16 mouse cellular contexts compared by ENCODE assay signal in the genomic region with DNA sequence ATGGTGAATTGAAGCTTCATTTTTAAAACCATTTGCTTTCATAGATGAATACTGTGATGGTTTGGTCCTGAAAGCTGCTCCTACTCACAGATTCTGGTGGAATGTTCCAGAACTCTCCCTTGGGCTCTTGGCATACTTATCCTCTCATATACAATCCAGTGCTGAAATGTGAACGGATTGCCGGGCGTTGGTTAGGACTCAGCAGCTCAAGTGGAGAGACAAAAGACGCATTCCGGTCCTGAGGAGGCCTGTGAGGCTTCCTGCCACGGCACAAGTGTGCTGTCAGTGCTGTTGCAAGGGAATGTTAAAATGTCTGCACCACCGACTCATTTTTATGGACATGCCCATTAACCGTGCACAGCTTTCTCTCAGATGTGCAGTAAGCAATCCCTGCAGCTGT.
DNase-seq lines count a peak whose midpoint lies in the region; ATAC-seq and TF ChIP-seq lines count a peak whose summit lies in the region.
"Had no signal": no experiment of that assay in that cellular context is flagged by ENCODE, and none has a peak within 500 bp of the region (broad histone marks: within the 10 kb centered on the region; RNA-seq: fewer than 3 reads in every experiment).

No protein-coding gene starts in this region.

- H3K9me3 ChIP-seq in heart, embryonic 11.5 days (replicated peaks; ENCODE audit: control insufficient read depth, low read length) = no peaks in the 10 kb centered on the region
- H3K9me3 ChIP-seq in stomach, embryonic 16.5 days (replicated peaks; ENCODE audit: control insufficient read depth, low read length) = no peaks in the 10 kb centered on the region
- no peaks in the 10 kb centered on the region for H3K9me3 ChIP-seq in stomach, postnatal 0 days (ENCODE audit: control insufficient read depth, low read length)
- H3K9me3 ChIP-seq in limb, embryonic 10.5 days (replicated peaks) = no peaks in the 10 kb centered on the region
- H3K9me3 ChIP-seq: G1E had no signal

- H3K4me3 ChIP-seq in heart, embryonic 11.5 days (ENCODE audit: low read depth, low read length) = no peak overlapping the region
- H3K4me3 ChIP-seq in stomach, embryonic 16.5 days (replicated peaks; ENCODE audit: low read length) = no peak overlapping the region
- H3K4me3 ChIP-seq in stomach, postnatal 0 days (ENCODE audit: low read depth, low read length) = no peak overlapping the region
- no peak overlapping the region for H3K4me3 ChIP-seq in limb, embryonic 10.5 days

- H3K9ac ChIP-seq in heart, embryonic 11.5 days (ENCODE audit: low read depth, low read length) = no peak overlapping the region
- no peak overlapping the region; the same call in 1 of the 2 replicates for H3K9ac ChIP-seq in stomach, embryonic 16.5 days (ENCODE audit: low read length)
- H3K9ac ChIP-seq in stomach, postnatal 0 days (ENCODE audit: low read length) = no peak overlapping the region

- TF ChIP-seq CTCF in stomach, postnatal 0 days (IDR thresholded peaks at IDR 0.05; ENCODE audit: low read depth) = no peak

- TF ChIP-seq EP300 in stomach, postnatal 0 days (optimal IDR thresholded peaks at IDR 0.05) = no peak

- ATAC-seq in heart, embryonic 11.5 days (replicated peaks; ENCODE audit: insufficient number of reproducible peaks, low FRiP score, low TSS enrichment) = peak; percentile 32; the same call in 1 of the 2 replicates
- no peak for ATAC-seq in stomach, embryonic 16.5 days (ENCODE audit: insufficient read depth, low FRiP score)
- no peak for ATAC-seq in stomach, postnatal 0 days (ENCODE audit: low FRiP score, low TSS enrichment)
- ATAC-seq: activated CD4-positive, CD25-positive, alpha-beta regulatory T cell, adult 4 months had no signal

- no peaks in the 10 kb centered on the region for H3K27me3 ChIP-seq in heart, embryonic 11.5 days (ENCODE audit: control insufficient read depth, insufficient read depth, low read length)
- no peaks in the 10 kb centered on the region for H3K27me3 ChIP-seq in stomach, embryonic 16.5 days (ENCODE audit: control insufficient read depth, insufficient read depth, low read length)
- H3K27me3 ChIP-seq in stomach, postnatal 0 days (ENCODE audit: control insufficient read depth, insufficient read depth, low read length) = no peaks in the 10 kb centered on the region
- H3K27me3 ChIP-seq in limb, embryonic 10.5 days (ENCODE audit: low read depth, poor library complexity, severe bottlenecking) = no peaks in the 10 kb centered on the region

- peaks cover 3% of the 10 kb centered on the region; the same call in 1 of the 2 replicates for H3K36me3 ChIP-seq in heart, embryonic 11.5 days (ENCODE audit: control insufficient read depth, insufficient read depth, low read length)
- H3K36me3 ChIP-seq in stomach, embryonic 16.5 days (ENCODE audit: control insufficient read depth, insufficient read depth, low read length) = no peaks in the 10 kb centered on the region
- no peaks in the 10 kb centered on the region for H3K36me3 ChIP-seq in stomach, postnatal 0 days (ENCODE audit: control insufficient read depth, insufficient read depth, low read length)
- H3K36me3 ChIP-seq in limb, embryonic 10.5 days = peaks cover 20% of the 10 kb centered on the region

- no peak for DNase-seq in heart, postnatal 36 days
- DNase-seq in stomach, postnatal 0 days (ENCODE audit: low spot score) = no peak
- no peak for DNase-seq in limb, embryonic 10.5 days (ENCODE audit: low spot score)
- DNase-seq in embryo, embryonic 10 days (ENCODE audit: low spot score) = no peak
- no peak for DNase-seq in adrenal gland, adult 18-20 months (ENCODE audit: low spot score in 2 of 2)
- no peak for DNase-seq in left cerebral cortex, postnatal 25 days (ENCODE audit: low spot score in 2 of 2)
- DNase-seq: cerebellum, adult 18-20 months; heart, adult 11 months; heart, postnatal 14 days; kidney, adult 9 months; right cerebral cortex, adult 18-20 months had no signal

- no peak overlapping the region for H3K4me2 ChIP-seq in heart, embryonic 11.5 days
- H3K4me2 ChIP-seq in stomach, embryonic 16.5 days (ENCODE audit: low read depth, low read length) = no peak overlapping the region
- no peak overlapping the region for H3K4me2 ChIP-seq in stomach, postnatal 0 days (replicated peaks; ENCODE audit: low read depth)
- H3K4me2 ChIP-seq: liver, embryonic 11.5 days had no signal

- peaks cover 21% of the 10 kb centered on the region for H3K4me1 ChIP-seq in heart, embryonic 11.5 days (ENCODE audit: control insufficient read depth, insufficient read depth, low read length)
- H3K4me1 ChIP-seq in stomach, embryonic 16.5 days (ENCODE audit: control insufficient read depth, insufficient read depth, low read length) = peaks cover 19% of the 10 kb centered on the region
- no peaks in the 10 kb centered on the region for H3K4me1 ChIP-seq in stomach, postnatal 0 days (replicated peaks; ENCODE audit: control insufficient read depth, insufficient read depth)
- H3K4me1 ChIP-seq in limb, embryonic 10.5 days = peaks cover 58% of the 10 kb centered on the region

- WGBS in heart, embryonic 11.5 days (ENCODE audit: insufficient replicate concordance) = 43% methylated on average over 8 of the region's 8 CpGs
- WGBS in stomach, embryonic 16.5 days = 48% methylated on average over 8 of the region's 8 CpGs
- 50% methylated on average over 8 of the region's 8 CpGs for WGBS in stomach, postnatal 0 days
- WGBS in limb, embryonic 10.5 days = 51% methylated on average over 8 of the region's 8 CpGs

- intact Hi-C loops in heart, postnatal 36 days (cut with DNase I) = no loop called here
- intact Hi-C loops in left cerebral cortex, postnatal 25 days (cut with DNase I) = no loop called here

- H3K27ac ChIP-seq in heart, embryonic 11.5 days (ENCODE audit: low read depth, low read length) = no peak overlapping the region
- H3K27ac ChIP-seq in stomach, embryonic 16.5 days (ENCODE audit: low read length) = peak overlapping the region; percentile 1; the same call in 1 of the 2 replicates
- H3K27ac ChIP-seq in stomach, postnatal 0 days (replicated peaks) = no peak overlapping the region
- H3K27ac ChIP-seq in limb, embryonic 10.5 days = peak overlapping the region; percentile 72

Comparison
In these comparisons a context has a peak if more than half of its experiments do, and no peak if none do; other contexts are left out.
1. H3K27ac ChIP-seq: peak in stomach, embryonic 16.5 days (single experiment) and limb, embryonic 10.5 days (single experiment); none in heart, embryonic 11.5 days (single experiment) and stomach, postnatal 0 days (single experiment).